Mouse (Mus musculus) ES-E14 (cell line): ENCODE measurements around the gene Wdr77. TPM values are rescaled to one million over a fixed set of nuclear protein-coding genes. Genes with fewer than 3 reads are reported as not detected.

Experiments used
- DNase-seq: peaks from one replicate; pipeline ENCODE4 v3.0.0-alpha.2; 2013; ENCODE audit warnings: low read depth, low spot score
- H3K27ac ChIP-seq: 2 replicates; pipeline ENCODE4 v1.5.1; 2012; ENCODE audit warnings: low read depth, mild to moderate bottlenecking, low read length, moderate library complexity, mixed read lengths; ENCODE audit not compliant: poor library complexity, insufficient read depth, severe bottlenecking
- H3K36me3 ChIP-seq: 2 replicates; pipeline ENCODE4 v1.6.1; 2012; ENCODE audit warnings: mild to moderate bottlenecking, low read length, moderate library complexity, mixed read lengths; ENCODE audit not compliant: control insufficient read depth, poor library complexity, insufficient read depth, severe bottlenecking
- H3K4me1 ChIP-seq, 2 experiments: fragments of 150-350 bp in 1 of 2; sonication (generic) in 1 of 2; 2 replicates each; pipeline ENCODE4 v1.6.1; 2012; ENCODE audit warnings: low read length in 2 of 2, mild to moderate bottlenecking in 1 of 2, mixed read lengths in 1 of 2; ENCODE audit not compliant: control insufficient read depth in 2 of 2, insufficient read depth in 2 of 2, poor library complexity in 1 of 2
- H3K4me3 ChIP-seq, 2 experiments: fragments of 150-350 bp in 1 of 2; sonication (generic) in 1 of 2; 2 replicates each; pipeline ENCODE4 v1.5.1; 2012; ENCODE audit warnings: low read length in 2 of 2, low read depth in 1 of 2, mild to moderate bottlenecking in 1 of 2, mixed read lengths in 1 of 2; ENCODE audit not compliant: insufficient read depth in 1 of 2, poor library complexity in 1 of 2, severe bottlenecking in 1 of 2
- H3K9ac ChIP-seq: 2 replicates; pipeline ENCODE4 v1.6.1; 2012; ENCODE audit warnings: low read depth, mild to moderate bottlenecking, low read length, mixed read lengths; ENCODE audit not compliant: poor library complexity, insufficient read depth, severe bottlenecking
- H3K9me3 ChIP-seq: fragments of 150-350 bp; sonication (generic); 2 replicates; pipeline ENCODE4 v1.6.1; 2012; ENCODE audit warnings: low read depth, mild to moderate bottlenecking, low read length; ENCODE audit not compliant: control insufficient read depth, insufficient read depth
- CHD2 ChIP-seq: IDR thresholded peaks from 2 replicates; pipeline ENCODE4 v1.6.1; 2014; ENCODE audit warnings: mild to moderate bottlenecking, low read depth, low read length, inconsistent platforms
- HCFC1 ChIP-seq: IDR thresholded peaks from 2 replicates; pipeline ENCODE4 v1.6.1; 2012; ENCODE audit warnings: low read length, inconsistent platforms, borderline replicate concordance; ENCODE audit not compliant: insufficient read depth
- MAFK ChIP-seq: IDR thresholded peaks from 2 replicates; pipeline ENCODE4 v1.6.1; 2014; ENCODE audit warnings: mild to moderate bottlenecking, low read depth, low read length, inconsistent platforms; ENCODE audit not compliant: insufficient read depth
- ZC3H11A ChIP-seq: IDR thresholded peaks from 2 replicates; pipeline ENCODE4 v1.6.1; 2012; ENCODE audit warnings: low read depth, mild to moderate bottlenecking, inconsistent platforms, low read length, borderline replicate concordance
- ZNF384 ChIP-seq: IDR thresholded peaks from 2 replicates; pipeline ENCODE4 v1.6.1; 2012; ENCODE audit warnings: low read depth, low read length, inconsistent platforms
- in situ Hi-C, 2 experiments: fragments of 600-800 bp; cut with MboI; formaldehyde crosslinking; loops; one replicate each; pipeline ENCODE4 v1.15.1; 2025; ENCODE audit warnings: low sequenced_read_pairs in 2 of 2, inconsistent platforms in 1 of 2; ENCODE audit not compliant: unreplicated experiment in 2 of 2
- total RNA-seq: library from RNA; depleted of rRNA; stranded (reverse); fragments of 300-350 nt; gene quantifications from 2 replicates; pipeline ENCODE4 v1.2.3, GENCODE M21; 2012

Gene Wdr77
- total RNA-seq, 1 experiment: 148 TPM

- peak overlapping the region; percentile 100 for H3K9ac ChIP-seq
- TF ChIP-seq ZNF384: no peak
- 0 out of 2 replicates have a peak, but pooled peaks have one; percentile 3 for TF ChIP-seq HCFC1
- H3K27ac ChIP-seq: peak overlapping the region; percentile 78
- H3K36me3 ChIP-seq: peaks cover 35% of the 10 kb centered on the region
- peak overlapping the region; percentile 95 to 99 for H3K4me3 ChIP-seq
- H3K9me3 ChIP-seq: no peaks in the 10 kb centered on the region
- in situ Hi-C loops: no loop called here
- peaks cover 0 to 6% of the 10 kb centered on the region in 2 experiments; a peak in 1 of 4 replicates for H3K4me1 ChIP-seq
- no peak for DNase-seq
These were observed 416 bp downstream of the Wdr77 start for GRCm38 (mm10) chr3:105959585-105959984.

- in situ Hi-C loops: no loop called here
- no peak for DNase-seq
- Histone ChIP-seq H3K4me3 (peak within 1 kb of the TSS; percentile 95 to 99), H3K9ac (peak within 1 kb of the TSS; percentile 100), H3K4me1 (peaks cover 0 to 6% of the 10 kb centered on the region in 2 experiments; a peak in 1 of 4 replicates), H3K27ac (peak within 1 kb of the TSS; percentile 78), H3K9me3 (no peaks in the 10 kb centered on the region), H3K36me3 (peaks cover 36% of the 10 kb centered on the region)
- TF ChIP-seq ZC3H11A (no peak), ZNF384 (no peak), HCFC1 (no peak), MAFK (no peak), CHD2 (no peak)
These were observed 830 bp downstream of the Wdr77 start, which contains the start of gene Atp5f1 for GRCm38 (mm10) chr3:105959999-105960398. Atp5f1 (minus strand) TSS chr3:105960099.

- H3K9me3 ChIP-seq: no peaks in the 10 kb centered on the region
- peaks cover 0 to 6% of the 10 kb centered on the region in 2 experiments; a peak in 1 of 4 replicates for H3K4me1 ChIP-seq
- H3K4me3 ChIP-seq: peak overlapping the region; percentile 95 to 99
- H3K36me3 ChIP-seq: peaks cover 41% of the 10 kb centered on the region
- no peak for TF ChIP-seq HCFC1
- TF ChIP-seq ZC3H11A: no peak
- peak; percentile 30 for DNase-seq
- peak overlapping the region; percentile 100; the same call in 1 of the 2 replicates for H3K9ac ChIP-seq
- H3K27ac ChIP-seq: no peak overlapping the region
- in situ Hi-C loops: no loop called here
These were observed 1.5 kb downstream of the Wdr77 start for GRCm38 (mm10) chr3:105960700-105961099.

DNA sequence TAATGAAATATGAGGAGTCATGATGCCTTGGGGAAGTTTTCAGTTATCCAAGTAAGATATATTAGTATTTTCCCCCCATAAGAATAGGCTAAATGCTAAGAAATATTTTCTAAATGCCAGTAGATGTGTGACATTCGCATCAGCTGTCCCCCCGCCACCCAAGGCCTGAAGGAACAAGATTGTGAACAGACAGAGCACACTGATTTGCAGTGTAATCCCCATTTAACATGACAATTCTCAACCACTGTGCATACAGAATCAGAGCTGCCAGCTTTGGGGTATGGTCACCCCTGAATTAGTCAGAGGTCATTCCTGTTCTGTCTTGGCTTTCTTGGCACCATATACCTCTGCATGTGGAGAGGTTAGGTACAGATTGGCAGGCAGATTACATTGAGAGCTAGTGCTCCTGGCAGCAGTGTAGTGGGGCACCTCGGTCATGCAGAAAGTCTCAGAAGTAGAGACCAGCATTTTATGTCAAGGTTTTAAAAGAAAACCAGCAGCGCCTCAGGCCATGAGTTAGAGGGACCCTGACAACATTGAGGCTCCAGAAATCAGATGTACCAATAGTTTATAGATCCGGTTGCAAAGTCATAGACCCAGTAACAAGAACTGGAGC, 12.8 kb downstream of the Wdr77 start:
- no peak for DNase-seq
- H3K36me3 ChIP-seq: peaks cover 17% of the 10 kb centered on the region
- H3K4me3 ChIP-seq: no peak overlapping the region
- H3K4me1 ChIP-seq: no peaks in the 10 kb centered on the region
- no peaks in the 10 kb centered on the region for H3K9me3 ChIP-seq
- H3K27ac ChIP-seq: no peak overlapping the region
- in situ Hi-C loops: no loop called here
- no peak for TF ChIP-seq ZC3H11A
- TF ChIP-seq ZNF384: no peak
- TF ChIP-seq MAFK: no peak
- TF ChIP-seq HCFC1: no peak
- no peak for TF ChIP-seq CHD2
- H3K9ac ChIP-seq: no peak overlapping the region

GRCm38 (mm10) chr3:105973411-105973810, 14.2 kb downstream of the Wdr77 start, which contains the start of gene Ovgp1:
Ovgp1 (plus strand) TSS chr3:105973711.
- Histone ChIP-seq H3K9ac (no peak within 1 kb of the TSS), H3K4me1 (no peaks in the 10 kb centered on the region), H3K4me3 (no peak within 1 kb of the TSS), H3K36me3 (peaks cover 7% of the 10 kb centered on the region), H3K27ac (no peak within 1 kb of the TSS), H3K9me3 (no peaks in the 10 kb centered on the region)
- TF ChIP-seq MAFK: no peak
- no peak for TF ChIP-seq CHD2
- TF ChIP-seq HCFC1: no peak
- no peak for TF ChIP-seq ZC3H11A
- no peak for TF ChIP-seq ZNF384
- in situ Hi-C loops: no loop called here
- DNase-seq: no peak
